Mouse (Mus musculus) gastrocnemius, postnatal 36 days (tissue): ENCODE results near the gene Map2. TPM values are rescaled to one million over a fixed set of nuclear protein-coding genes. Genes with fewer than 3 reads are reported as not detected.

ENCODE experiments used
- DNase-seq, 2 experiments: peaks; one replicate each; pipeline ENCODE4 v3.0.0; 2022
- intact Hi-C: fragments of 180-260 bp; cut with DNase I; formaldehyde crosslinking; loops from one replicate; pipeline ENCODE4 v1.15.1; 2025
- long read RNA-seq, 2 experiments: library from polyadenylated mRNA; stranded (forward); transcript quantifications; one replicate each; pipeline ENCODE4 v2.0.0; 2021
- total RNA-seq, 2 experiments: library from RNA; stranded (reverse); gene quantifications; 2 replicates each; pipeline ENCODE4 v1.2.3; 2021

Map2 gene
- total RNA-seq, result 1 to 10 TPM; 2.7 TPM
- long read RNA-seq, experiment 1, result 0 reads
- long read RNA-seq, experiment 2, partial matches to known transcripts, result 0 of 2 reads
- long read RNA-seq, experiment 2, other reads (novel, unspliced or antisense), result 2 of 2 reads

DNA sequence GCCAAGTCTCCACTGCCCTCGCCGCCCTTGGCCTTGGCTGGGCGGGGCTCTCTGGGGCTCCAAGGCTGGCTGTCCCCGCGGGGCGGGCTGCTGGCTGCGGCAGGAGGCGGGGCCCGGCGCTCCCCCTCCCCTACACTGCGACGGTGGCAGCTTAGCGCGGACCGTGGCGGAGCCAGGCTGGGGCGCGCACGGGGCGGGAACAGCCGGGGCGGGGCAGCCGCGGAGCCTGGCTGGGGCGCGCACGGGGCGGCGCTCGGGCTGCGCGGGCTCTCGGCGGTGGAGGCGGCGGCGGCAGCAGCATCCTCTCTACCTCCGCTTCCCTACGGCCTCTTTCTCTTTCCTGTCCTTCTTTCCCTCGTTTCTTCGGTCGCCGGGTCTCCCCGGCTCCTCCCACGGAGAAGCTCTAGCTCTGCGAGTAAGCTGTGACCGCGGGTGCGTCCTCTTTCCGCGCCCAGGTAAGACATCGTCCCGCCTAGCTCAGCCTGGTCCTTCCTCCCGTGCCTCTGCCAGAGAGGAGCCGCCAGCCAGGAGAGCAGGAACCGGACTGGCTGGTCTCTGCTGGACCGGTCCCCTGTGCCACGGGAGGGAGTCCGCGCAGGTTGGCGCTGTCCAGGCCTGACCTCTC, at the start of gene Map2:
Map2 (plus strand) TSS at position 233 of the 625 bp plus-strand sequence.
- intact Hi-C loops, result no loop called here
- DNase-seq, result peak; percentile 55 to 77

DNA sequence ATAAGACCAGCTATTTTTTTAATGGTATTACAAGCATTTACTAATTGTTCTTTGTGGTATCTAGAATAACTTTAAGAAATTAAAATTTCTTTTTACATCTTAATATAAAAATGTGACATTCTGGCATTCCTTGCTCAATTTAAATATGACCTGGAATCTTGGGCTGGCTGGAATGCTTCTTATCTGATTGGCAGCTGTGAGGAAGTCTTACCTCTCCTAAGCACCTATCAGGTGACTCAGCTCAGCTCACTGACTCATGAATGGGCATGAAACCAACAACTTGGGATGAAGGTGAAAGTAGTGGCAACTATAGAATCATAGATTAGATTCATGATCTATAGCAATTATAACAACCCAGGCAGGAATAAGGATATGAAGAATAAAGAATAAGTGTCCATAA, 42.1 kb upstream of the Map2 start:
- intact Hi-C loops, result no loop called here

DNA sequence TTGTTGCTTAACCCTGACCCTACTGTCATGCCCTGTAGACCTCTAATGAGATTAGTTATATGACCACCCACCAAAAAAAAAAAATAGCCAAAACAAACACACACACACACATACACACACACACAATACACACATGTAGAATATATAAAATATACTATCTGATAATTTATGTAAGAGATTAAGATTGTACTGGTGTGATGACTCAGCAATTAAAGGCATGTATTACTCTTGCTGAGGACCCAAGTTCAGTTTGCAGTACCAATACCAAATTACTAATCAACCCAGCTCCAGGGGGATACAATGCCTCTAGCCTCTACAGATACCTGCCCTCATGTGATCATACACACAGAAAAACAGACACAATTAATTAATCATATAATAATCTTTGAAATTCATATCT, 39.7 kb upstream of the Map2 start:
- intact Hi-C loops, result no loop called here
- DNase-seq, result no peak

More for the DNA sequence above, 42.1 kb upstream of the Map2 start:
- DNase-seq, result no peak

DNA sequence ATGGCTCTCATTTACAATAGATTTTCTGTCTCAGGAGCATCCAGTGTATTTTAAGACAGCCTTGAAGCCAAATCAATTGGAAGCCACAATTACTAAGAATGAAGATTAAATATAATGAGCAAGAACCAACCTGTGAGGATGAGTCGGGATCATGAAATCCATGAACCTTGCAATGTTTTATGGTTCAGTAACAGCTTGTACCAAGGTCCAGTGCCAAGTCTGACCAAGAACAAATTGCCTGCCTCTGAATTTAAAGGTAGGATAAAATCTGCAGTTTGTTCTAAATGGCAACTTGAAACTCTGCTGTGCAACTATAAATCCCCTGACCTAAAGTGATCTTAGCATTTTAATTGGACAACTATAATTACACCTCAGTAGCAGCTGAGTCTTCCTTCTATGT, 34.4 kb upstream of the Map2 start:
- DNase-seq, result no peak
- intact Hi-C loops, result no loop called here

DNA sequence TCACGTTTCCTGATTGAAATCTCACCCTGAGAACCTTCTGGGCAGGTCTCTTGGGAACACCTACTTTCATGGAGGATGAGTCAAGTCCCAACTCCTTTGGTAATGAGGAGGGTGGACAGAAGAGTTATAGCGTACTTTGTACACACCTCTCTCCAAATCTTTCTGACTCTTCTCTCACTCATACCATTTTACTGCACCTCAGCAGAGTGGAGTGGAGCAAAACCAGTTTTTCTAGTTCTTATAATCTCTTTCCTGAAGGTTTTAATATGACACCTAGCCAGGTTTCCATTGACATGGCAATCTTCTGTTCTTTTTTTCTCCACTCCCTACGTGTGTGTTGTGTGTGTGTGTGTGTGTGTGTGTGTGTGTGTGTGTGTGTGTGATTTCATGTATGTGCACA, 29.9 kb upstream of the Map2 start:
- intact Hi-C loops, result no loop called here

DNA sequence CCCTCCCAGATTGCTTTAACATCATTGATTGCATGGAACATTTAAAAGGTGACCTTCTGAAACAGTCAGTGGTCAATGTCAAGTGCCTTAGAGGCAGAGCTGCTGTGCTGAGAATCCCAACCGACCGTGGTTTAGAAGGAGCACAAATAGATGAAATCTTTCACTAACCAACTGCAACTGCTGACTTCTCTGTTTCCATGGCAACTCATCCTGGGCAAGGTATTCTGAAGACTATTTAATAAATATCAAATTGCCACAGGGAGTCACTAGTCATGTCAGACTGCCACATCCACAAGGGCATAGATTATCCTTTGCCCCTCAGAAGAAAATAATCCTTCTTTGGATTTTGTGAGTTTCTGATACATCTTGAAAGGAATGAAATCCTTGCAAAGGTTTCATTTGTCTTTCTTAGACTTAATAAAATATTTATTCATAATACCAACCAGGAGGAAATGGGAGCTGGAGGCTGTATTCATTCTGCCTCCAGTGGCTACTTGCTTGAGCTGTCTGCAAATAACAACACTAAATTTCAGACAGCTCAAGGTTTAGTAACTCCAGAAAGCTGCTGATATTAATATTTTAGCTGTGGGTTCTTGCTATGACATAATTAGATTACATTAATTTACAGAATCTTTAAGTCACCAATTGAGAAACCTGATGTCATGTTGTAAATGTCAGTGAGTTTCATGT, 26.1 kb upstream of the Map2 start:
- intact Hi-C loops, result no loop called here

More for the DNA sequence above, 29.9 kb upstream of the Map2 start:
- no peak for DNase-seq

DNA sequence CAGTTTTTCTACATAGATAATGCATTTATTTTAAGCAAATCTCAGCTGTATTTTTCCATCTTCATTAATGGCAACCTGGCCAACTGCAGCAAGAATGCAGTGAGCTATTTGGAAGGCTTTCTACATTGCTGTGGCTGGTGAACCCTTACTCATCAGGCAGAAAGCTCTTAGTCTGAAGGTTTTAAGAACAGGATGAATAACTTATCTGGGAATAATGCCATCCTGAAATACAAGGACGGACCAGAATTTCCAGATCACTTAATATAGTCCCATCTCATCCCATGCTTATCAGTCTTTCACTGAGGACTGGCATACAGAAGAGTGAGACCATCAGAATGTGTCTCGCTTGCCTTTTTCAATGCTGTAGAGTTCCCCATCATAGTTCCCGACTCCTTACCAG, 24.3 kb upstream of the Map2 start:
- intact Hi-C loops, result no loop called here
- DNase-seq, result no peak

More for the DNA sequence above, 26.1 kb upstream of the Map2 start:
- no peak for DNase-seq

DNA sequence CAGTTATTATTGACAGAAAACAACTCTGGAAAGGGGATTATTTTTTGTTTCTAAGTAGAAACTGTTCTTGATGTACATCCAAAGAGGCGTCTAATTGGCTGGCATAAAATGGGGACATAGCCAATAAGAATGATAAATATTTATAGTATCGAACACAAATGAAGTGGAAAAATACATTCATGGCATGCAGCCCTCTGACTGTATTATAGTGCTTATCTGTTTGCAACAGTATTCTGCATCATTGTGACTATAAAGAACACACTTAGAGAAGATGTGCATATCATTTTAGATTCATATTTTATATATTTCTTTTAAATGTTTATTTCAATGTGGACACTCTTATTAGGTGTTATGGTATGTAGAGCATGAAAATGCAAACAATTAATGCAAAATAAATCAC, 17.9 kb upstream of the Map2 start:
- DNase-seq, result no peak
- intact Hi-C loops, result no loop called here

DNA sequence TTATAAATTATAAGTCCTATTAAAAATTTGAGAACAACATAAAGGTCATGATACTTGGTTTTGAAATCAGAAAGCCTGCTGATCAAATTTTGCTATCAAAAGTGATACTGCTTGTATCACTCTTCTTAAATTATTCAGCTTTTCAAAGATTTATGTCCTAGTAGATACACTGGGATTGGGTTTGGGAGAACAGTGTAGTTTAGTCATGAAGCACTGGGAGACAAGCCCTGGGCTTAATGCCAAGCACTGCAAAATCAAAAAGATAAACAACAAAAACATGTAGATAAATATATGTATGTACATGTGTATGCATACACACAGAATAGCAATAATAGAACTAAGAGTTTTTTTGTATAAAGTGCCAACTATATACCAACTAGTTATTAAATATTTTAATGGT, 17.5 kb upstream of the Map2 start:
- no peak for DNase-seq
- intact Hi-C loops, result no loop called here

DNA sequence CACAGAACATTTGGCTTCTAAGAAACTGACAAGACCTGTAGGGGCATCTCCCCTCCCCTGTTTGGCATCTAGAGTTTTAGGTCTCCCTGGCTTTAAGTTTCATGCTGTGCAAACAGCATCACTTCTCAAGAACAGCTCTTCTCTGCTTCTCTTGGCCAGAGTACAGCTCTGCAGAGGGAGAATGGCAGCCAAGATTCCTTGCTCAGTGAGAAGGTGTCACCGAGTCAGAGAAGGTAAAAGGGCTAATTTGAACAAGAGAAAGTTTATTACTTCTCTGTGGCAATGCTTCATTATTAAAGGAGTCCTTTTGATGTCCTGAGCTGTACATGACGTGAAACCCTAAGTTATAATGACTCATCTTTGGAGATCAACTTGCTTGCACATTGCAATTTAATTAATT, 10.4 kb upstream of the Map2 start:
- DNase-seq, result no peak
- intact Hi-C loops, result no loop called here

DNA sequence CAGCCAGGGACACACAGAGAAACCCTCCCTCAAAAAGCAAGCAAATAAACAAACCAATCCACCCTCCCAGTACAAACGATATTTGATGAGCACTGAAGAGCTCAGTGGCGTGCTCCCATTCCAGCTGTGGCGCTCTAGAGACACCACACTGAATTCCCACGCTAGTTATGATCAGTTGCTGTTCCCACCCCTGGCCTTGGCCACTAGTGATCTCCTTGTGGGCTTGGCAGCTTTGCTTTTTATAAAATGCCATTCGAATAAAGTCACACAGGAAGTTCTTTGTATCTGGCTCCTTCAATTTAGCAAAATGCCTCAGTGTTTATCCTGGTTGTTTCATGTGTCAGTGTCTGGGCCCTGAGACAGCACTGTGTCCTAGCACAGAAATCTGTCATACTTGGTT, 6.4 kb upstream of the Map2 start:
- DNase-seq, result no peak
- intact Hi-C loops, result no loop called here

DNA sequence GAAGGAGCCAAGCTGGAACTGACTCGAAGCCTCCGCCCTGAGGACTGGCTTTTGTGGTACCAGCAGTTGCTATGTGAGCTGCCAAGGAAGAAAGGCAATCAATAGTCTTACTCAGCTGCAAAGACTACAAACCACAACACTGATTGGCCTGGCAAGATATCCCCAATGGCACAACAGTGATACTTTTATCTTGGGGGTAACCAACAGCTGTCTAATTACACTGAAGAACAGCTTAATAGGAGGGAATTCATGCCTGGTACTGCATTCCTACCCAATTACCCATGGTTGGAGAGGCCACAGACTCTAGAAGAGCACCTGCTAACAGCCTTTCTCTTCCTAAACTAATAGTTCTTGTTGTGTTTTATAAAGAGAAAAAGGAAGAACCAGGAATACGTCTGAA, 2.9 kb upstream of the Map2 start:
- intact Hi-C loops, result no loop called here
- DNase-seq, result no peak

DNA sequence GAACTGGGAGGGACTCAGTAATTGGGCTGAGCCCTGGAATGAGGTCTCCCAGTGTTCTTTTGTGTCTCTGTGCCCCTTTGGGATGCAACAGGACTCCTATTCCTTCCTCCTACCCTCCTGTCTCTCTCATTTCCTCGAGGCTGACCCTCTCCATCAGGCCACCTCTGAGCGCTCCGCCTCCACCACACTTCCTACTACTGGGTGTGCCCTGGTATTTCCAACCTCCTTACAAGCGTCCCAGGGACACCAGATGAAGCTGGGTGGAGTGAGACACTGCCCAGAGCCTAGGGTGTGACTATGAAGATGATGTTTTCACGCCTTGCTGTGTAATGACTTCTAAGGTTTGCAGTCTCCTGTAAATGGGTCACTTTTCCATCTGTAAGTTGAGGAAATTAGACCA, 1.4 kb upstream of the Map2 start:
- intact Hi-C loops, result no loop called here
- no peak for DNase-seq

DNA sequence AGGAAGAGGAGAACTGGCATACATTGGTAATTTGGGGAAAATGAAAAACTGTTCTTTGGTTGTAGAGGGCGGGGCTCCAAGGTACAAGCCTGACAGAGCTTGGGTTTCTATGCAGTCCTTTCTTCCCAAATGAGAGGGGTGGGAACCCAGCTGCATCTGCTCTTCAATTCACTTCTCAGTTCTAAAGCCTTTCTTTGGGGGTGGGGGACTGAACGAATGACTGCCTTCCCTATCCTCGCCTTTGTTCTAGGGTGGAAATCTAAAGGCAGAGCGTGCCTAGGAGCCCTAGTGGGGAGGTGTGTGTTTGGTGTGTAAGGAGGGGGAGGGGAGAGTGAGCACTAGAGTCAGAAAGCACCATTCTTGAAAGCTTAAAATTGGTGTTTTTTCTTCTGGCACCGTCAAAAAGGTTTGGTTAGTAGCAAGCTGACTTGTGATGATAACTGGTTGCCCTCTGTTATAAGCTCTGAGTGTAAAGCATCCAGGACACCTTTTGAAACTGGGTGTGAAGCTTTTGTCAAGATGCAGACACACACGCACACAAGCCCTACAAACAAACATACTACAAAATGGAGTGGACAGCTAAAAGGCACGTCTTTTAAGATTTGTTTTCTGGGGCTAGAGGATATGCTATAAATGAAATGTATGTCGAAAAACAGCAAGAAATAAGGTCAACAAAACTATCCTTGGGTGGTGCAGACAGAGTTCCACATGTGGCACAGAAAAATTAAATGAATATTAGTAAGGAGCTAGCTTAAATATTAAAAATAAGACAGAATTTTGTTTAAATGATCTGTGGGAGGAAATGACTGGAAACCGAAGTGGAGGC, 1.2 kb downstream of the Map2 start:
- no peak for DNase-seq
- intact Hi-C loops, result no loop called here

DNA sequence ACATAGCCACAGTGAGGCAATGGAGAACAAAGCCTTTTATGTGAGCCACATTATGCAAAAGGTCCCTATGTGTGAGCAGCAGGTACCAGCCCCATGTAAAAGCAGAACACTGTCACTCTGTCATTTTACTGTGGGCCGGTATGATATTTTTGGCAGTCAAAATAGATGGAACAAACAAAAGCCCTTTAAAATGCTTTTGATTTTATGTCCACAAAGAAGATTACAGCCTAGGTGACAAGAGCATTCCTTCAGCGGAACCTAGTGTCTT, 1.7 kb downstream of the Map2 start:
- intact Hi-C loops, result no loop called here
- DNase-seq, result no peak

DNA sequence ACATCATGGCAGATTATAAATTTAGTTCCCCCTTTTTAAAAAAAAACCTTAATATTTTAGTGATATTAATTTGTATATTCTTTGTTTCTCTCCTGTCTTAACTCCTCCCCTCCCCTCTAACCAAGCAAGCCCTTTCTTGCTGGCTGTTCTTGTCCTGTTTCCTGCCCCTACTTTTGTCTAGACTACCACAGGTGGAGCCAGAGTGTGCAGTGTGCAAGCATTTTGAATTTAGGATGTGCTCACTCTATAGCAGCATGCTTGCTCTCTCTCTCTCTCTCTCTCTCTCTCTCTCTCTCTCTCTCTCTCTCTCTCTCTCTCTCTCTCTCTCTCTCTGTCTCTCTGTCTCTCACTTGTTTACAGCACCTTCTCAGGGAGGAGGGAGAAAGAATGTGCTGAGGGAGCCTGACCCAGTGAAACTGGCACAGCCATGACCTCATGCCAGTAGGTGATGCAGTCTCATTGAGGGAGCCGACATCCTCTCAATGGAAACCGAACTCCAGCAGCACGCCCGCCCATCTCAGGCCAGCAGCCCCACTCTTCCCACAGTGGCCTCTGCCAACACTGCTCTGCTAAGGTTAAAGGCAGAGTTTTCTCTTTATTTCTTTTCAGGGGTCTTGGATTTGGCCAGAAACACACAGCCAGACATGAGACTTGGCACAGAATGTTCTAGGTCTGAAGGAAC, 2.6 kb downstream of the Map2 start:
- DNase-seq, result no peak
- intact Hi-C loops, result no loop called here

DNA sequence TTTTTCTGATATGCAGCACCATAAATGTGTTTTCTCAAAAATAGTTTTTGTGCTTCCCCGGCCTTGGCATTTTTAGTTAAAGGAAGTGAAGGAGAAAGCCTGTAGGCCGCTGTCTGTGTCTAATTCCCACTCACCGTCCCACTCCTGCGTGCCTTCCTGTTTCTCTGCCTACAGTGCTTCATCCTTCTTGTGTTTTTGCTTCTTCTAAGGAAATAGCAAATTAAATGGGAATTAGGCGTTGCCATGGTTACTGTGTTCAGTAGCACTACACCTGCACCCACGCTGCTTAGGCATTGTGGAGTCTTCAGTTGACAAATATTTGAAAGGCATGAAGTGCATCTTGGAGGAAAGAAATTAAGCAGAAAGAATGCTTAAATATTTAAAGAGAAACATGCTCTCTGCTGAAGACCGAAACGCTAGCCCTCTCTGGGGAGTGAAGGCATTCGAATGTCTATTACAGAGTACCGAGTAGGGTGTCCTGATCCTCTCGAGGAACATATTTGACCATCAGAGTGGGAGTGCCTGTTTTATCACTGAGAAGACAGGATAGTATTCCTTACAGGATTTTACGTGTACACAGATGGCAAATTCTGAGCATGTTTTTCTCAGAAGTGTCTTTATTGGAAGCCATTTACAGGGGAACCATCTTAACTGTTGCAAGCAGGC, 12.1 kb downstream of the Map2 start:
- no peak for DNase-seq
- intact Hi-C loops, result no loop called here

DNA sequence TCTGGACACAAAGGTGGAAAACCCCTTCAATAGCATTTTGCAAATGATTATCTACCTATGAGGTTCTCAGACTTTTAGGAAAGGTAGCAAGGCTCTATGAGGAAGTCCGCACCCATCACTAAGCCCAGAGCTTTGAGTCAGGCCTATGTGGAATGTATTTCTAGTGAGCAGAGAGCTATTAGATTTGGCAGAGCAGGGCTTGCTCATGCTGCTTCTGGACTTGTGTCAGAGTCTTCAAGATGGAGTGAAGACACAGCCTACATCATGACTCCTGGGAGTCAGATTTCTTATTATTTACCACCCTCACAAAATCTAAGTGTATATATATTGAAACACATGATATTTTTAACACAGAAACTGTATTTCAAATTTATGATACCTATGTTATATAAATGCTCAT, 17.3 kb downstream of the Map2 start:
- no peak for DNase-seq
- intact Hi-C loops, result no loop called here

DNA sequence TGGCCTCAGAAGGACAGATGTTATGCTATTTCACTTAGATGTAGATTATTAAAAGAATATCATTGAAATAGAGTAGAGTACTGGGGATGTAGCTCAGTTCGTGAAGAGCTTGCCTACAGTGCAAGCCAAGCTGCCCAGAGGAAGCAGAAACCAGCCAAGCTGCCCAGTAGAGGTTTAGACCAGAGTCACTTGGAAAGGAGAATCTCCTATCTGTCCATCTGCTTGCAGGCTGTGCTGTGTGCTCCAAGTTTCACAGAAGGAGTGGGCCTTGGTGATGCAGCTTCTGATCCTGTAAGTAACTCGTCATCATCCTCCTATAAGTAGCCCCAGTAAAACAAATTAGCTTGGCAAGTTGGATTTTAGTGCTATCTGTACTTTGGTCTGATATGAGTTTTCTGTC, 17.8 kb downstream of the Map2 start:
- DNase-seq, result no peak
- intact Hi-C loops, result no loop called here

DNA sequence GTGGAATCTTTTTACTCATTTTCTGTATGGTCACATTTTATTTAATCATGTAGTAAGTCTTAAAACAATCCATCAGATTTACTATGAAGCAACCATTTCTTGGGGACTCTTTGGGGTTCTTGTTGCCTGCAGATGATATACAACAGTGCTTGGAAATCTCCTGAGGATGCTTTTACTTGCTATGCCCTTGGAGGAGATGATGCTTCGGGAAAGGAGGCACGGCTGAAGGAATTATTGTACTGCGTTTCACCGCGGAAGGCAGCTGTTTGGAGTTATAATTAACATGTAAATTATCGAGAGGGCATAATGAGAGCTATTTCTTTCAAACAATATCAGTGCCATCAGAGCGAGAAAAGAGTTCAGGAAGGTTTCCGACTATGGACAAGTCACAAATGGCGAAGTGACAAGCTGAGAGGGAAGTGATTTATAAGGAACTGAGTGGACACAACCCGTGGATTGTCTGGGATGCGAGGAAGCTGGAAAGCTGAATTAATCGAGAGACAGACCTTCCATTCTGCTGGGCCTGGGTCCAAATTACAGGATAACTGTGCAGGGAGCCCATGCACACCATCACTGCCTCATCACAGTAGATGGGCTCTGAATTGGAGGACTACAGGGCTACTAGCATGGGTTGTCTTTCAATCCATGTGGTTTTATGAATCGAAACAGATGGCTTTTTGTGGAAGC, 20.1 kb downstream of the Map2 start:
- intact Hi-C loops, result no loop called here
- DNase-seq, result no peak
